In genomic region chr1:177605353-177605969, GRCm38 (mm10) we compare ENCODE assay signal across 15 mouse cellular contexts.
A peak's percentile ranks its signal among the peaks of the same experiment; 100 is the strongest.
DNase-seq lines count a peak whose midpoint lies in the region; ATAC-seq and TF ChIP-seq lines count a peak whose summit lies in the region.
"Had no signal": no experiment of that assay in that cellular context is flagged by ENCODE, and none has a peak within 500 bp of the region (broad histone marks: within the 10 kb centered on the region; RNA-seq: fewer than 3 reads in every experiment).

No protein-coding gene starts in this region.

- no peaks in the 10 kb centered on the region for H3K9me3 ChIP-seq in heart, embryonic 14.5 days (ENCODE audit: control insufficient read depth, low read length)
- H3K9me3 ChIP-seq in midbrain, embryonic 11.5 days (ENCODE audit: control insufficient read depth, low read length), result no peaks in the 10 kb centered on the region
- no peaks in the 10 kb centered on the region for H3K9me3 ChIP-seq in midbrain, embryonic 14.5 days (ENCODE audit: control insufficient read depth, low read length)
- H3K9me3 ChIP-seq in forebrain, postnatal 0 days (ENCODE audit: low read length), result no peaks in the 10 kb centered on the region
- H3K9me3 ChIP-seq: limb, embryonic 12.5 days; neural tube, embryonic 13.5 days had no signal

- H3K27ac ChIP-seq in heart, embryonic 14.5 days (replicated peaks in 1 of 2; ENCODE audit: control insufficient read depth in 1 of 2, insufficient read depth in 1 of 2, low read depth in 2 of 2, low read length in 2 of 2), result no peak overlapping the region
- peak overlapping the region; percentile 45; the same call in 1 of the 2 replicates for H3K27ac ChIP-seq in midbrain, embryonic 11.5 days (ENCODE audit: low read depth, low read length)
- H3K27ac ChIP-seq in midbrain, embryonic 14.5 days (replicated peaks; ENCODE audit: low read depth, low read length), result no peak overlapping the region
- H3K27ac ChIP-seq in forebrain, postnatal 0 days (ENCODE audit: low read depth, low read length), result no peak overlapping the region
- H3K27ac ChIP-seq: limb, embryonic 12.5 days; neural tube, embryonic 13.5 days had no signal

- H3K4me2 ChIP-seq in heart, embryonic 14.5 days (ENCODE audit: low read length), result 0 out of 2 replicates have a peak overlapping the region, but pooled peaks have one; percentile 16
- H3K4me2 ChIP-seq in midbrain, embryonic 11.5 days, result 0 out of 2 replicates have a peak overlapping the region, but pooled peaks have one; percentile 3
- H3K4me2 ChIP-seq in midbrain, embryonic 14.5 days (ENCODE audit: low read length), result no peak overlapping the region
- H3K4me2 ChIP-seq in forebrain, postnatal 0 days (ENCODE audit: low read depth), result no peak overlapping the region
- H3K4me2 ChIP-seq: limb, embryonic 12.5 days; neural tube, embryonic 13.5 days had no signal

- no peaks in the 10 kb centered on the region for H3K36me3 ChIP-seq in heart, embryonic 14.5 days (ENCODE audit: control insufficient read depth, insufficient read depth, low read length)
- no peaks in the 10 kb centered on the region for H3K36me3 ChIP-seq in midbrain, embryonic 11.5 days (ENCODE audit: control insufficient read depth, insufficient read depth, low read length)
- no peaks in the 10 kb centered on the region for H3K36me3 ChIP-seq in midbrain, embryonic 14.5 days (ENCODE audit: control insufficient read depth, insufficient read depth, low read length)
- H3K36me3 ChIP-seq in forebrain, postnatal 0 days (ENCODE audit: insufficient read depth), result no peaks in the 10 kb centered on the region
- H3K36me3 ChIP-seq: limb, embryonic 12.5 days; neural tube, embryonic 13.5 days had no signal

- DNase-seq in heart, postnatal 36 days, result no peak
- DNase-seq in midbrain, embryonic 11.5 days (ENCODE audit: low spot score, missing footprints), result peak; percentile 87
- DNase-seq in midbrain, embryonic 14.5 days, result no peak
- peak; percentile 56 for DNase-seq in embryo, embryonic 11 days
- DNase-seq in forebrain, postnatal 0 days, result peak; percentile 31
- no peak for DNase-seq in spleen, postnatal 10 days (ENCODE audit: low spot score in 2 of 2)
- DNase-seq in urinary bladder, postnatal 4 days (ENCODE audit: low spot score in 2 of 2), result no peak
- DNase-seq: adrenal gland, postnatal 36 days; cerebellum, postnatal 36 days; kidney, adult 8-10 months; liver, postnatal 0 days; thymus, adult 18-20 months had no signal

- no peak for TF ChIP-seq CTCF in forebrain, postnatal 0 days (IDR thresholded peaks at IDR 0.05; ENCODE audit: low read depth)

- H3K4me1 ChIP-seq in heart, embryonic 14.5 days (ENCODE audit: control insufficient read depth in 2 of 2, insufficient read depth in 2 of 2, low read length in 2 of 2), result peaks cover 8 to 13% of the 10 kb centered on the region in 2 experiments; a peak in 3 of 4 replicates
- H3K4me1 ChIP-seq in midbrain, embryonic 11.5 days (ENCODE audit: control insufficient read depth, insufficient read depth, low read length), result peaks cover 8% of the 10 kb centered on the region
- no peaks in the 10 kb centered on the region for H3K4me1 ChIP-seq in midbrain, embryonic 14.5 days (ENCODE audit: control insufficient read depth, insufficient read depth, low read length)
- H3K4me1 ChIP-seq in forebrain, postnatal 0 days (ENCODE audit: insufficient read depth), result peaks cover 4% of the 10 kb centered on the region; the same call in 1 of the 2 replicates
- H3K4me1 ChIP-seq: limb, embryonic 12.5 days had no signal

- ATAC-seq in heart, embryonic 14.5 days (ENCODE audit: insufficient number of reproducible peaks, insufficient read depth, low FRiP score, low read depth), result no peak
- peak; percentile 66 for ATAC-seq in midbrain, embryonic 11.5 days (ENCODE audit: low FRiP score)
- ATAC-seq in midbrain, embryonic 14.5 days (ENCODE audit: low FRiP score, low TSS enrichment), result no peak
- ATAC-seq in forebrain, postnatal 0 days, result peak; percentile 66; the same call in 1 of the 2 replicates
- ATAC-seq: liver, postnatal 0 days had no signal

- no peak overlapping the region for H3K4me3 ChIP-seq in heart, embryonic 14.5 days (ENCODE audit: control insufficient read depth in 1 of 2, insufficient read depth in 1 of 2, low read depth in 1 of 2, low read length in 2 of 2)
- H3K4me3 ChIP-seq in midbrain, embryonic 11.5 days (ENCODE audit: low read depth, low read length), result no peak overlapping the region
- H3K4me3 ChIP-seq in midbrain, embryonic 14.5 days (replicated peaks; ENCODE audit: low read depth, low read length), result no peak overlapping the region
- no peak overlapping the region for H3K4me3 ChIP-seq in forebrain, postnatal 0 days (ENCODE audit: low read depth, low read length)
- H3K4me3 ChIP-seq: limb, embryonic 12.5 days; neural tube, embryonic 13.5 days had no signal

- intact Hi-C loops in heart, postnatal 36 days (cut with DNase I), result loop anchor here (5.0 kb wide), 1 partner anchor 48 kb away; no protein-coding TSS in a partner anchor

- WGBS in heart, embryonic 14.5 days, result 4% methylated on average over 6 of the region's 6 CpGs
- 30% methylated on average over 6 of the region's 6 CpGs for WGBS in midbrain, embryonic 11.5 days
- 17% methylated on average over 6 of the region's 6 CpGs for WGBS in midbrain, embryonic 14.5 days
- WGBS in forebrain, postnatal 0 days, result 11% methylated on average over 6 of the region's 6 CpGs

- H3K9ac ChIP-seq in heart, embryonic 14.5 days (ENCODE audit: low read length), result no peak overlapping the region
- no peak overlapping the region for H3K9ac ChIP-seq in midbrain, embryonic 11.5 days (ENCODE audit: low read length)
- no peak overlapping the region for H3K9ac ChIP-seq in midbrain, embryonic 14.5 days (replicated peaks; ENCODE audit: low read length)
- no peak overlapping the region for H3K9ac ChIP-seq in forebrain, postnatal 0 days
- H3K9ac ChIP-seq: limb, embryonic 12.5 days; liver, postnatal 0 days; neural tube, embryonic 13.5 days had no signal

- H3K27me3 ChIP-seq in heart, embryonic 14.5 days (ENCODE audit: control insufficient read depth, insufficient read depth, low read length), result no peaks in the 10 kb centered on the region
- H3K27me3 ChIP-seq in midbrain, embryonic 11.5 days (ENCODE audit: control insufficient read depth, insufficient read depth, low read length), result no peaks in the 10 kb centered on the region
- H3K27me3 ChIP-seq in midbrain, embryonic 14.5 days (ENCODE audit: control insufficient read depth, insufficient read depth, low read length), result no peaks in the 10 kb centered on the region
- H3K27me3 ChIP-seq in forebrain, postnatal 0 days (ENCODE audit: insufficient read depth, low read length), result no peaks in the 10 kb centered on the region
- H3K27me3 ChIP-seq: limb, embryonic 12.5 days; neural tube, embryonic 13.5 days had no signal

Comparison
In these comparisons a context has a peak if more than half of its experiments do, and no peak if none do; other contexts are left out.
1. ATAC-seq: peak in midbrain, embryonic 11.5 days (single experiment) and forebrain, postnatal 0 days (single experiment); none in heart, embryonic 14.5 days (single experiment) and midbrain, embryonic 14.5 days (single experiment).
2. H3K4me2 ChIP-seq: peak in heart, embryonic 14.5 days (single experiment) and midbrain, embryonic 11.5 days (single experiment); none in midbrain, embryonic 14.5 days (single experiment) and forebrain, postnatal 0 days (single experiment).
3. DNase-seq: peak in midbrain, embryonic 11.5 days (single experiment), embryo, embryonic 11 days (single experiment) and forebrain, postnatal 0 days (single experiment); none in heart, postnatal 36 days (0 of 2), midbrain, embryonic 14.5 days (single experiment), spleen, postnatal 10 days (0 of 2) and urinary bladder, postnatal 4 days (0 of 2).